In genomic region chr5:100083953-100084562, GRCm38 (mm10) we compare ENCODE assay signal across 12 mouse cellular contexts. TPM values are rescaled to one million over a fixed set of nuclear protein-coding genes. Genes with fewer than 3 reads are reported as not detected.
DNase-seq lines count a peak whose midpoint lies in the region; ATAC-seq and TF ChIP-seq lines count a peak whose summit lies in the region.
"Had no signal": no experiment of that assay in that cellular context is flagged by ENCODE, and none has a peak within 500 bp of the region (broad histone marks: within the 10 kb centered on the region; RNA-seq: fewer than 3 reads in every experiment).

No protein-coding gene starts in this region.

- ATAC-seq in frontal cortex, adult (ENCODE audit: low TSS enrichment), result peak; percentile 62
- peak; percentile 69 for ATAC-seq in limb, embryonic 14.5 days (ENCODE audit: low FRiP score, low read depth)

- WGBS in limb, embryonic 14.5 days, result 34% methylated on average over 12 of the region's 12 CpGs

- H3K27ac ChIP-seq in limb, embryonic 14.5 days (replicated peaks; ENCODE audit: low read depth, low read length), result no peak overlapping the region
- H3K27ac ChIP-seq: neural tube, embryonic 15.5 days had no signal

- H3K36me3 ChIP-seq in limb, embryonic 14.5 days (ENCODE audit: control insufficient read depth, insufficient read depth, low read length), result no peaks in the 10 kb centered on the region

- H3K27me3 ChIP-seq in limb, embryonic 14.5 days (ENCODE audit: control insufficient read depth, insufficient read depth, low read length), result no peaks in the 10 kb centered on the region
- H3K27me3 ChIP-seq: neural tube, embryonic 15.5 days had no signal

- TF ChIP-seq POLR2A in limb, embryonic 14.5 days (IDR thresholded peaks at IDR 0.05; ENCODE audit: borderline replicate concordance, extremely low read depth, insufficient read depth, insufficient read length), result no peak

- DNase-seq in frontal cortex, postnatal 25 days (ENCODE audit: low spot score in 2 of 2), result no peak
- DNase-seq in layer of hippocampus, adult 9-11 months, result peak; percentile 49
- DNase-seq in layer of hippocampus, postnatal 10 days (ENCODE audit: low spot score in 2 of 2), result no peak
- peak; percentile 65 for DNase-seq in brain, adult 2 months (ENCODE audit: low read depth, low spot score)
- peak; percentile 64 for DNase-seq in limb, embryonic 14.5 days (ENCODE audit: low spot score)
- DNase-seq in ovary, postnatal 10 days (ENCODE audit: low spot score), result no peak
- no peak for DNase-seq in urinary bladder, postnatal 14 days (ENCODE audit: low spot score)
- DNase-seq: heart, postnatal 4 days; right cerebral cortex, postnatal 25 days had no signal

- H3K9me3 ChIP-seq in limb, embryonic 14.5 days (ENCODE audit: control insufficient read depth, low read length), result no peaks in the 10 kb centered on the region
- H3K9me3 ChIP-seq: neural tube, embryonic 15.5 days had no signal

- H3K4me3 ChIP-seq in limb, embryonic 14.5 days (replicated peaks; ENCODE audit: low read length), result no peak overlapping the region
- H3K4me3 ChIP-seq: neural tube, embryonic 15.5 days had no signal

- no peak overlapping the region; the same call in 1 of the 2 replicates for H3K4me2 ChIP-seq in limb, embryonic 14.5 days (replicated peaks; ENCODE audit: low read depth, low read length, severe bottlenecking)
- H3K4me2 ChIP-seq: liver, embryonic 11.5 days; neural tube, embryonic 15.5 days had no signal

- H3K9ac ChIP-seq in limb, embryonic 14.5 days (ENCODE audit: low read depth, low read length, severe bottlenecking), result no peak overlapping the region
- H3K9ac ChIP-seq: neural tube, embryonic 15.5 days had no signal

- H3K4me1 ChIP-seq in limb, embryonic 14.5 days (ENCODE audit: control insufficient read depth, insufficient read depth, low read length), result peaks cover 16% of the 10 kb centered on the region; the same call in 1 of the 2 replicates

RNA-seq across cellular contexts. Expression of gene Enoph1, which starts 44.3 kb away (rescaled TPM):
- total RNA-seq in layer of hippocampus, postnatal 10 days (2021), result 10 to 100 TPM; 54.4 to 58.7 TPM
- polyA plus RNA-seq in limb, embryonic 14.5 days (2012; rRNA removed), result 50.5 and 52.1 TPM in 2 replicates
- polyA plus RNA-seq in limb, embryonic 14.5 days (2014; fragmentation: Nextera tagmentation; extraction: Ambion mirVana), result 39.1 and 42.8 TPM in 2 replicates

RNA-seq across cellular contexts. Expression of gene Hnrnpdl, which starts 44.6 kb away (rescaled TPM):
- total RNA-seq in layer of hippocampus, postnatal 10 days (2021), result 100 to 1,000 TPM; 200 to 236 TPM
- polyA plus RNA-seq in limb, embryonic 14.5 days (2012; rRNA removed), result 420 and 454 TPM in 2 replicates
- polyA plus RNA-seq in limb, embryonic 14.5 days (2014; fragmentation: Nextera tagmentation; extraction: Ambion mirVana), result 184 and 200 TPM in 2 replicates

Comparison
In these comparisons a context has a peak if more than half of its experiments do, and no peak if none do; other contexts are left out.
1. DNase-seq: peak in layer of hippocampus, adult 9-11 months (single experiment), brain, adult 2 months (single experiment) and limb, embryonic 14.5 days (single experiment); none in frontal cortex, postnatal 25 days (0 of 2), layer of hippocampus, postnatal 10 days (0 of 2), ovary, postnatal 10 days (single experiment) and urinary bladder, postnatal 14 days (single experiment).